ENCODE assay signal across 15 mouse cellular contexts in the genomic region with DNA sequence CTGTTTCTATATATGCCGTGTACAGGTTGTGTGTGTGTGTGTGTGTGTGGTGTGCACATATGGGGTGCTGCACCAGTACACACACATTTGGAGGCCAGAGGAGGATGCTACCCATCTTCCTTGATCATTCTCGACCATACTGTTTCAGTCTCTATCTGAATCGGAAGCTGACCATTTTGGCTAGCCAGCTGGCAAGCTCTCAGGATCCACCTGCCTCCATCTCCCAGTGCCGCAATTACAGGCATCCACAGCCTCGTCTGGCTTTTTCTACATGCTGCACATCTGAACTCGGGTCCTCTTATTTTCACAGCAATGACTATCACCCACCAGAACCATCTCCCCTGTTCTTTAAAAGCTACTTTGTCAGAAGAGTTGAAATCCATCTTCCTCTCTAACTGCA.
DNase-seq lines count a peak whose midpoint lies in the region; TF ChIP-seq lines count a peak whose summit lies in the region.
"Had no signal": no experiment of that assay in that cellular context is flagged by ENCODE, and none has a peak within 500 bp of the region (broad histone marks: within the 10 kb centered on the region; RNA-seq: fewer than 3 reads in every experiment).

No protein-coding gene starts in this region.

- DNase-seq in cerebellum, adult 18-20 months: peak; percentile 66 to 69
- no peak for DNase-seq in cerebellum, adult 11 months
- peak; percentile 62 to 73 for DNase-seq in cerebellum, adult 2 months
- peak; percentile 71 for DNase-seq in cerebellum, postnatal 10 days
- DNase-seq in lung, postnatal 10 days: no peak
- no peak for DNase-seq in yolk sac, embryonic 10.5 days (ENCODE audit: low spot score)
- DNase-seq: adrenal gland, postnatal 14 days; forebrain, postnatal 0 days; gastrocnemius, postnatal 14 days had no signal

- TF ChIP-seq CTCF in cerebellum, adult 2 months (IDR thresholded peaks at IDR 0.05; ENCODE audit: borderline replicate concordance, insufficient read depth, low read depth, low read length): no peak

- WGBS in cerebellum, adult 2 months: 18% methylated on average over 6 of the region's 6 CpGs

- no peaks in the 10 kb centered on the region for H3K27me3 ChIP-seq in cerebellum, adult 2 months (ENCODE audit: control insufficient read depth, insufficient read depth, low read length)
- H3K27me3 ChIP-seq: CH12.LX had no signal

- peaks cover 20% of the 10 kb centered on the region for H3K4me1 ChIP-seq in cerebellum, adult 2 months (ENCODE audit: control insufficient read depth, insufficient read depth, low read length)

- peak overlapping the region; percentile 34; the same call in 1 of the 2 replicates for H3K27ac ChIP-seq in cerebellum, adult 2 months (ENCODE audit: insufficient read depth, low read length)
- H3K27ac ChIP-seq: embryonic facial prominence, embryonic 10.5 days; forebrain, embryonic 13.5 days; hindbrain, embryonic 10.5 days; hindbrain, embryonic 14.5 days had no signal

- H3K4me3 ChIP-seq in cerebellum, adult 2 months (replicated peaks; ENCODE audit: insufficient read depth, low read depth, low read length): no peak overlapping the region
- H3K4me3 ChIP-seq: embryonic facial prominence, embryonic 10.5 days; forebrain, embryonic 13.5 days; heart, embryonic 12.5 days; hindbrain, embryonic 10.5 days had no signal

- no peak for TF ChIP-seq POLR2A in cerebellum, adult 2 months (IDR thresholded peaks at IDR 0.05; ENCODE audit: borderline replicate concordance, insufficient read depth, low read length)

Comparison
In these comparisons a context has a peak if more than half of its experiments do, and no peak if none do; other contexts are left out.
1. DNase-seq: peak in cerebellum, adult 18-20 months (2 of 2), cerebellum, adult 2 months (2 of 2) and cerebellum, postnatal 10 days (2 of 2); none in cerebellum, adult 11 months (single experiment), lung, postnatal 10 days (single experiment) and yolk sac, embryonic 10.5 days (single experiment).